Mouse (Mus musculus) right cerebral cortex, postnatal 25 days (tissue): ENCODE measurements around the gene Olfr780.
"Not testable (repeated sequence)": the region's sequence is repeated elsewhere in the genome, so short reads cannot be mapped to it uniquely, and the experiment has no call there.

Experiments
- DNase-seq: peaks from one replicate; pipeline ENCODE4 v3.0.0; 2022

The Olfr780 gene

GRCm38 (mm10) chr10:129317817-129318216 is at the start of gene Olfr780:
Olfr780 (plus strand) TSS chr10:129318117.
- DNase-seq: no peak

- DNase-seq: no peak
Observed at GRCm38 (mm10) chr10:129271081-129271535, 46.8 kb upstream of the Olfr780 start, which contains the start of gene Olfr777. Olfr777 (minus strand) TSS chr10:129271485.

GRCm38 (mm10) chr10:129312973-129313372 is 4.9 kb upstream of the Olfr780 start:
- not testable (repeated sequence) for DNase-seq

- not testable (repeated sequence) for DNase-seq
Observed at GRCm38 (mm10) chr10:129313521-129313920, 4.4 kb upstream of the Olfr780 start.

GRCm38 (mm10) chr10:129328554-129328953 is 10.6 kb downstream of the Olfr780 start, which contains the start of gene Olfr781:
Olfr781 (plus strand) TSS chr10:129328854.
- no peak for DNase-seq

- DNase-seq: no peak
Observed at GRCm38 (mm10) chr10:129348550-129348949, 30.6 kb downstream of the Olfr780 start, which contains the start of gene Olfr782. Olfr782 (plus strand) TSS chr10:129348850.

- not testable (repeated sequence) for DNase-seq
Observed at GRCm38 (mm10) chr10:129352475-129352874, 34.6 kb downstream of the Olfr780 start.

GRCm38 (mm10) chr10:129356496-129356895 is 38.6 kb downstream of the Olfr780 start:
- DNase-seq: not testable (repeated sequence)

- no peak for DNase-seq
Observed at GRCm38 (mm10) chr10:129357307-129357706, 39.4 kb downstream of the Olfr780 start.
